Mouse (Mus musculus): ENCODE results near the gene Panx2. TPM values are rescaled to one million over a fixed set of nuclear protein-coding genes. Genes with fewer than 3 reads are reported as not detected.
A peak's percentile ranks its signal among the peaks of the same experiment; 100 is the strongest.

Panx2 gene
- total RNA-seq (2017): 0.37 TPM in 1 of 2 replicates, not detected in the other

- peak; percentile 46 for ATAC-seq (replicated peaks; ENCODE audit: low read depth, poor library complexity, severe bottlenecking)
These were observed at the start of gene Panx2 for GRCm38 (mm10) chr15:89059161-89059931. TSS of gene Panx2 (plus strand) at chr15:89059734.

- ATAC-seq (replicated peaks; ENCODE audit: low read depth, poor library complexity, severe bottlenecking): no peak
These were observed 42.8 kb upstream of the Panx2 start for GRCm38 (mm10) chr15:89016722-89017121.

- ATAC-seq (replicated peaks; ENCODE audit: low read depth, poor library complexity, severe bottlenecking): no peak
These were observed 39.4 kb upstream of the Panx2 start for GRCm38 (mm10) chr15:89020085-89020484.

GRCm38 (mm10) chr15:89020492-89020891 lies 39.0 kb upstream of the Panx2 start:
- no peak for ATAC-seq (replicated peaks; ENCODE audit: low read depth, poor library complexity, severe bottlenecking)

GRCm38 (mm10) chr15:89044381-89044780 lies 15.2 kb upstream of the Panx2 start:
- no peak for ATAC-seq (replicated peaks; ENCODE audit: low read depth, poor library complexity, severe bottlenecking)

GRCm38 (mm10) chr15:89046356-89046755 lies 13.2 kb upstream of the Panx2 start:
- ATAC-seq (replicated peaks; ENCODE audit: low read depth, poor library complexity, severe bottlenecking): no peak

- ATAC-seq (replicated peaks; ENCODE audit: low read depth, poor library complexity, severe bottlenecking): no peak
These were observed 4.9 kb upstream of the Panx2 start for GRCm38 (mm10) chr15:89054666-89055065.

- 0 out of 2 replicates have a peak, but pooled peaks have one; percentile 4 for ATAC-seq (replicated peaks; ENCODE audit: low read depth, poor library complexity, severe bottlenecking)
These were observed 798 bp upstream of the Panx2 start for GRCm38 (mm10) chr15:89058736-89059135.

- 0 out of 2 replicates have a peak, but pooled peaks have one; percentile 30 for ATAC-seq (replicated peaks; ENCODE audit: low read depth, poor library complexity, severe bottlenecking)
These were observed 623 bp downstream of the Panx2 start for GRCm38 (mm10) chr15:89060032-89060681.

GRCm38 (mm10) chr15:89060811-89061460 lies 1.4 kb downstream of the Panx2 start:
- ATAC-seq (replicated peaks; ENCODE audit: low read depth, poor library complexity, severe bottlenecking): no peak

GRCm38 (mm10) chr15:89061761-89062517 lies 2.4 kb downstream of the Panx2 start:
- ATAC-seq (replicated peaks; ENCODE audit: low read depth, poor library complexity, severe bottlenecking): no peak

- ATAC-seq (replicated peaks; ENCODE audit: low read depth, poor library complexity, severe bottlenecking): no peak
These were observed 3.0 kb downstream of the Panx2 start for GRCm38 (mm10) chr15:89062518-89062910.

- ATAC-seq (replicated peaks; ENCODE audit: low read depth, poor library complexity, severe bottlenecking): no peak
These were observed 3.5 kb downstream of the Panx2 start for GRCm38 (mm10) chr15:89063001-89063400.

- ATAC-seq (replicated peaks; ENCODE audit: low read depth, poor library complexity, severe bottlenecking): no peak
These were observed 4.0 kb downstream of the Panx2 start for GRCm38 (mm10) chr15:89063536-89063935.

- ATAC-seq (replicated peaks; ENCODE audit: low read depth, poor library complexity, severe bottlenecking): no peak
These were observed 5.4 kb downstream of the Panx2 start for GRCm38 (mm10) chr15:89064891-89065290.

GRCm38 (mm10) chr15:89067609-89068008 lies 8.1 kb downstream of the Panx2 start:
- ATAC-seq (replicated peaks; ENCODE audit: low read depth, poor library complexity, severe bottlenecking): peak; percentile 54

GRCm38 (mm10) chr15:89068226-89068625 lies 8.7 kb downstream of the Panx2 start:
- ATAC-seq (replicated peaks; ENCODE audit: low read depth, poor library complexity, severe bottlenecking): 0 out of 2 replicates have a peak, but pooled peaks have one; percentile 19

GRCm38 (mm10) chr15:89069336-89069840 lies 9.9 kb downstream of the Panx2 start:
- ATAC-seq (replicated peaks; ENCODE audit: low read depth, poor library complexity, severe bottlenecking): no peak

GRCm38 (mm10) chr15:89070606-89071005 lies 11.1 kb downstream of the Panx2 start:
- ATAC-seq (replicated peaks; ENCODE audit: low read depth, poor library complexity, severe bottlenecking): no peak
